Mouse (Mus musculus): Measurements from ENCODE around the gene Cd37. TPM values are rescaled to one million over a fixed set of nuclear protein-coding genes. Genes with fewer than 3 reads are reported as not detected.

Cd37 gene
- polyA plus RNA-seq, 1 experiment from 2014 or later = 31.8 TPM

- no peak overlapping the region for H3K4me3 ChIP-seq (ENCODE audit: low read depth, low read length)
- WGBS (ENCODE audit: insufficient replicate concordance) = 83% methylated on average over 8 of the region's 8 CpGs
- H3K27ac ChIP-seq (ENCODE audit: low read depth) = no peak overlapping the region
- no peaks in the 10 kb centered on the region for H3K36me3 ChIP-seq (replicated peaks; ENCODE audit: insufficient read depth, low read length)
- no peak for DNase-seq
- ATAC-seq = no peak
- no peaks in the 10 kb centered on the region for H3K9me3 ChIP-seq (ENCODE audit: low read length)
- TF ChIP-seq CTCF (IDR thresholded peaks at IDR 0.05; ENCODE audit: low read depth) = no peak
- TF ChIP-seq EP300 (IDR thresholded peaks at IDR 0.05; ENCODE audit: low read depth) = no peak
- no peaks in the 10 kb centered on the region for H3K27me3 ChIP-seq (ENCODE audit: insufficient read depth, low read length)
- H3K4me2 ChIP-seq (ENCODE audit: low read depth, low read length) = no peak overlapping the region
- no peak overlapping the region for H3K9ac ChIP-seq (replicated peaks)
- no peaks in the 10 kb centered on the region for H3K4me1 ChIP-seq (ENCODE audit: insufficient read depth)
Measured at GRCm38 (mm10) chr7:45253806-45254205, 14.9 kb upstream of the Cd37 start.

DNA sequence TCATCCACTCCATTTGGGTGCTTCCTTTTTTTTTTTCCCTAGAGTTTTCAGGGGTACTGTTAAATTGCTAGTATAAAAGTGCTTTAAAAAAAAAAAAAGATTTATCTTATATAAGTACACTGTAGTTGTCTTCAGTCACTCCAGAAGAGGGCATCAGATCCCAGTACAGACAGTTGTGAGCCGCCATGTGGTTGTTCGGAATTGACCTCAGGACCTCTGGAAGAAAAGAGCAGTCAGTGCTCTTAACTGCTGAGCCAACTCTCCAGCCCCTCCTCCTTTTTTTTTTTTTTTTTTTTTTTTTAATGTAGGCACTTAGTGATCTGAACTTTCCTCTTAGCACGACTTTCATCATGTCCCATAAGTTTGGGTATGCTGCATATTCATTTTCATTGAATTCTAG is 8.8 kb upstream of the Cd37 start:
- Histone ChIP-seq H3K4me3 (ENCODE audit: low read depth, low read length) (no peak overlapping the region), H3K4me2 (ENCODE audit: low read depth, low read length) (no peak overlapping the region), H3K4me1 (ENCODE audit: insufficient read depth) (no peaks in the 10 kb centered on the region), H3K27me3 (ENCODE audit: insufficient read depth, low read length) (no peaks in the 10 kb centered on the region), H3K9ac (replicated peaks) (no peak overlapping the region), H3K36me3 (replicated peaks; ENCODE audit: insufficient read depth, low read length) (no peaks in the 10 kb centered on the region), H3K9me3 (ENCODE audit: low read length) (no peaks in the 10 kb centered on the region), H3K27ac (ENCODE audit: low read depth) (no peak overlapping the region)
- WGBS (ENCODE audit: insufficient replicate concordance) = 31% methylated on average over 3 of the region's 3 CpGs
- DNase-seq = no peak
- TF ChIP-seq CTCF (IDR thresholded peaks at IDR 0.05; ENCODE audit: low read depth) = peak; percentile 19; the same call in 1 of the 2 replicates
- no peak for TF ChIP-seq EP300 (IDR thresholded peaks at IDR 0.05; ENCODE audit: low read depth)
- ATAC-seq = no peak

DNA sequence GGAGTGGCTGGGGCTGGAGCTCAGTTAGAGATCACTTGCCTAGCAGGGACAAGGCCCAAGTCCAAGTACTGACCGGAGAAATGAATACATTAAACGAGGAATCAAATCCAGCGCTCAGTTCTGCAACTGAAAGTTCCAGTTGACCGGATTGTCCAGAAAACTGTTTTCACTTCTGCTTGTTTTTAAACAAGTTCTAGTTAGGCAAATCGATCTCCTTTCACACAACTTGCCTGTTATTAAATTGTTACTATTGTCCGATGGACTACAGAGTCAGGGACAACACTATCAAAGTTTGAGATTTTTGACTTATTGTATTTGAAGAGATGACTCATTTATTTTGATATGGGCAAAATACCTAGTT is 2.5 kb upstream of the Cd37 start:
- peaks cover 12% of the 10 kb centered on the region for H3K4me1 ChIP-seq (ENCODE audit: insufficient read depth)
- H3K36me3 ChIP-seq (replicated peaks; ENCODE audit: insufficient read depth, low read length) = no peaks in the 10 kb centered on the region
- H3K4me2 ChIP-seq (ENCODE audit: low read depth, low read length) = 0 out of 2 replicates have a peak overlapping the region, but pooled peaks have one; percentile 11
- WGBS (ENCODE audit: insufficient replicate concordance) = 78% methylated on average over 6 of the region's 6 CpGs
- H3K9ac ChIP-seq (replicated peaks) = no peak overlapping the region
- ATAC-seq (no peak), DNase-seq (no peak)
- H3K9me3 ChIP-seq (ENCODE audit: low read length) = no peaks in the 10 kb centered on the region
- TF ChIP-seq CTCF (IDR thresholded peaks at IDR 0.05; ENCODE audit: low read depth) (no peak), EP300 (IDR thresholded peaks at IDR 0.05; ENCODE audit: low read depth) (no peak)
- no peak overlapping the region for H3K4me3 ChIP-seq (ENCODE audit: low read depth, low read length)
- no peaks in the 10 kb centered on the region for H3K27me3 ChIP-seq (ENCODE audit: insufficient read depth, low read length)
- H3K27ac ChIP-seq (ENCODE audit: low read depth) = no peak overlapping the region

- WGBS (ENCODE audit: insufficient replicate concordance) = 55% methylated on average over 53 of the region's 53 CpGs
- Histone ChIP-seq H3K9me3 (ENCODE audit: low read length) (no peaks in the 10 kb centered on the region), H3K9ac (replicated peaks) (no peak within 1 kb of the TSS), H3K4me2 (ENCODE audit: low read depth, low read length) (peak within 1 kb of the TSS; percentile 11; the same call in 1 of the 2 replicates), H3K27ac (ENCODE audit: low read depth) (peak within 1 kb of the TSS; percentile 91; the same call in 1 of the 2 replicates), H3K4me1 (ENCODE audit: insufficient read depth) (peaks cover 12% of the 10 kb centered on the region), H3K4me3 (ENCODE audit: low read depth, low read length) (no peak within 1 kb of the TSS), H3K27me3 (ENCODE audit: insufficient read depth, low read length) (no peaks in the 10 kb centered on the region), H3K36me3 (replicated peaks; ENCODE audit: insufficient read depth, low read length) (no peaks in the 10 kb centered on the region)
- peak; percentile 30 for DNase-seq
- TF ChIP-seq EP300 (IDR thresholded peaks at IDR 0.05; ENCODE audit: low read depth) = no peak
- TF ChIP-seq CTCF (IDR thresholded peaks at IDR 0.05; ENCODE audit: low read depth) = no peak
- ATAC-seq = peak; percentile 4; the same call in 1 of the 2 replicates
Measured at GRCm38 (mm10) chr7:45240633-45241388, 1.9 kb upstream of the Cd37 start, which contains the start of gene Slc6a16. TSS of gene Slc6a16 (plus strand) at chr7:45241085.

DNA sequence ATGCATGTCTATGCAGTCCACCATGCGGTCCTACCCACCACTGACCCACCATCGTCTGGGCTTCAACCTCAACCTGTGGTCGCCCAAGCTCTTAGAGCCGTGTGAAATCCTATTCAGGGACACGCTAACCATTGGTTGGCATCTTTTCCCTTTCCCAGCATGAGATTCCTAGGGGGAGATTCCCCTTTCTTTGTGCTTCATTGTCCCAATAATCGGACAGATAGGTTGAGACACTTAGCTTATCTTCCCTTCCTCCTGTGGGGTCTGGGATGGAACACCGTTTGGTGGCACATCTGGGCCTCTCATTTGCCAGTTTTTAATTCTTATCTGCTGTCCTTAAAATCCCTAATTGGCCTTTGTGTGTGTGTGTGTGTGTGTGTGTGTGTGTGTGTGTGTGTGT is 1.2 kb upstream of the Cd37 start:
- H3K36me3 ChIP-seq (replicated peaks; ENCODE audit: insufficient read depth, low read length) = no peaks in the 10 kb centered on the region
- DNase-seq (peak; percentile 9), ATAC-seq (no peak)
- H3K4me3 ChIP-seq (ENCODE audit: low read depth, low read length) = no peak overlapping the region
- peaks cover 14% of the 10 kb centered on the region for H3K4me1 ChIP-seq (ENCODE audit: insufficient read depth)
- H3K4me2 ChIP-seq (ENCODE audit: low read depth, low read length) = no peak overlapping the region
- TF ChIP-seq CTCF (IDR thresholded peaks at IDR 0.05; ENCODE audit: low read depth) (no peak), EP300 (IDR thresholded peaks at IDR 0.05; ENCODE audit: low read depth) (no peak)
- H3K9ac ChIP-seq (replicated peaks) = no peak overlapping the region
- H3K9me3 ChIP-seq (ENCODE audit: low read length) = no peaks in the 10 kb centered on the region
- 78% methylated on average over 7 of the region's 7 CpGs for WGBS (ENCODE audit: insufficient replicate concordance)
- peak overlapping the region; percentile 91; the same call in 1 of the 2 replicates for H3K27ac ChIP-seq (ENCODE audit: low read depth)
- no peaks in the 10 kb centered on the region for H3K27me3 ChIP-seq (ENCODE audit: insufficient read depth, low read length)

- no peaks in the 10 kb centered on the region for H3K9me3 ChIP-seq (ENCODE audit: low read length)
- H3K4me2 ChIP-seq (ENCODE audit: low read depth, low read length) = peak overlapping the region; percentile 73
- peak overlapping the region; percentile 47 for H3K4me3 ChIP-seq (ENCODE audit: low read depth, low read length)
- 42% methylated on average over 17 of the region's 17 CpGs for WGBS (ENCODE audit: insufficient replicate concordance)
- DNase-seq (no peak), ATAC-seq (no peak)
- peak overlapping the region; percentile 91 for H3K27ac ChIP-seq (ENCODE audit: low read depth)
- H3K4me1 ChIP-seq (ENCODE audit: insufficient read depth) = peaks cover 30% of the 10 kb centered on the region
- peaks cover under 1% of the 10 kb centered on the region; the same call in 1 of the 2 replicates for H3K36me3 ChIP-seq (replicated peaks; ENCODE audit: insufficient read depth, low read length)
- H3K9ac ChIP-seq (replicated peaks) = peak overlapping the region; percentile 72
- no peak for TF ChIP-seq CTCF (IDR thresholded peaks at IDR 0.05; ENCODE audit: low read depth)
- no peak for TF ChIP-seq EP300 (IDR thresholded peaks at IDR 0.05; ENCODE audit: low read depth)
- no peaks in the 10 kb centered on the region for H3K27me3 ChIP-seq (ENCODE audit: insufficient read depth, low read length)
Measured at GRCm38 (mm10) chr7:45237747-45238699, 892 bp downstream of the Cd37 start.
